Mouse (Mus musculus): ENCODE data around the gene Evi2b. TPM values are rescaled to one million over a fixed set of nuclear protein-coding genes. Genes with fewer than 3 reads are reported as not detected.

Gene Evi2b
- polyA plus RNA-seq, 1 experiment = 0.30 TPM

DNA sequence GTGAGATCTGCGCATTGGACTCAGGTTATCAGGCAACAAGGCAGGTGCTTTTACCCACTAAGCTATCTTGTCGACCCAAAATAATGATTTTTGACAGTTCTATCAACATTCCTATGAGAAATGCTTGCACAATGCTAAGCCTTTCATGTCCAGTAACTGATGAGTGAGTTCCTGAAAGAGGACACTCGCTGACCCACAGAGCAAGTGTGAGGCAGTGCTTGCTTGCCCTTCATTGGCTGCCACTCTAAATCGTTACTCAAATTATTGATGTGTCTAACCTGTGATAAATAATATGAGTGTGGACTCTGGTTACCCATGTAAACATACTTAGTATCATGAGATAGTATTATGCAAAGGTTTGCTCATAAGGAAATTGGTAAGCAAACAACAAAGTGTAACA is 37.0 kb upstream of the Evi2b start:
- Histone ChIP-seq H3K36me3 (ENCODE audit: control insufficient read depth, insufficient read depth) (peaks cover 60% of the 10 kb centered on the region), H3K4me3 (ENCODE audit: insufficient read depth, poor library complexity, severe bottlenecking) (no peak overlapping the region), H3K79me3 (ENCODE audit: low read depth) (no peaks in the 10 kb centered on the region), H3ac (ENCODE audit: control insufficient read depth, insufficient read length, low read depth) (no peak overlapping the region), H3K27me3 (ENCODE audit: control insufficient read depth, insufficient read depth, insufficient read length) (no peaks in the 10 kb centered on the region), H3K79me2 (ENCODE audit: control insufficient read depth, insufficient read depth) (no peaks in the 10 kb centered on the region)
- TF ChIP-seq CEBPB (IDR thresholded peaks at IDR 0.05; ENCODE audit: low read depth) (no peak), USF1 (IDR thresholded peaks at IDR 0.05; ENCODE audit: low read depth) (no peak), FOSL1 (IDR thresholded peaks at IDR 0.05; ENCODE audit: insufficient read depth, low read length, poor library complexity, severe bottlenecking) (no peak), MYOG (IDR thresholded peaks at IDR 0.05; ENCODE audit: control insufficient read depth, extremely low read depth, insufficient read length) (no peak), CTCF (IDR thresholded peaks at IDR 0.05; ENCODE audit: control insufficient read depth, insufficient read depth, insufficient read length) (no peak), MAX (IDR thresholded peaks at IDR 0.05) (no peak), MYOD1 (IDR thresholded peaks at IDR 0.05; ENCODE audit: control insufficient read depth, insufficient read length, low read depth) (no peak)

DNA sequence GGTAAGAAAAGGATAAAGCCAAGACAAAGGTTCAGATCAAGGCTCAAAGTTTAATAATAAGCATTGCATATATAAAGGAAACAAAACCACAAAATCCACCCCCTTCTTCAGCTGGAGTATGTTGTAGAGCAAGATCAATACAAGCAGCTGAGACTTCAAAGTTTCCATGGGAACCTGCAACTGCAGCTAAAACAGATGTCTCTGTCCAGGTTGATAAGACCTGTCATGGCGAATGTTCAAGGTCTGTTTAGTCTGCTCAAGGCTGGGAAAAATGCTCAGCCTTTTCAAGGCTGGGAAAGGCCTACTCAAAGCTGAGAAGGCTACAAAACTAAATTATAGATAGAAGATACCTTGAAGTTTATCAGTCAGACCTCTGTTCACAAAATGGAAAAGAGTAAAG is 29.1 kb upstream of the Evi2b start:
- Histone ChIP-seq H3K27me3 (ENCODE audit: control insufficient read depth, insufficient read depth, insufficient read length) (no peaks in the 10 kb centered on the region), H3K79me2 (ENCODE audit: control insufficient read depth, insufficient read depth) (no peaks in the 10 kb centered on the region), H3K36me3 (ENCODE audit: control insufficient read depth, insufficient read depth) (peaks cover 88% of the 10 kb centered on the region), H3K79me3 (ENCODE audit: low read depth) (no peaks in the 10 kb centered on the region), H3ac (ENCODE audit: control insufficient read depth, insufficient read length, low read depth) (no peak overlapping the region), H3K4me3 (ENCODE audit: insufficient read depth, poor library complexity, severe bottlenecking) (no peak overlapping the region)
- TF ChIP-seq MYOG (IDR thresholded peaks at IDR 0.05; ENCODE audit: control insufficient read depth, extremely low read depth, insufficient read length) (no peak), FOSL1 (IDR thresholded peaks at IDR 0.05; ENCODE audit: insufficient read depth, low read length, poor library complexity, severe bottlenecking) (no peak), MAX (IDR thresholded peaks at IDR 0.05) (no peak), CEBPB (IDR thresholded peaks at IDR 0.05; ENCODE audit: low read depth) (no peak), CTCF (IDR thresholded peaks at IDR 0.05; ENCODE audit: control insufficient read depth, insufficient read depth, insufficient read length) (no peak), USF1 (IDR thresholded peaks at IDR 0.05; ENCODE audit: low read depth) (no peak)

DNA sequence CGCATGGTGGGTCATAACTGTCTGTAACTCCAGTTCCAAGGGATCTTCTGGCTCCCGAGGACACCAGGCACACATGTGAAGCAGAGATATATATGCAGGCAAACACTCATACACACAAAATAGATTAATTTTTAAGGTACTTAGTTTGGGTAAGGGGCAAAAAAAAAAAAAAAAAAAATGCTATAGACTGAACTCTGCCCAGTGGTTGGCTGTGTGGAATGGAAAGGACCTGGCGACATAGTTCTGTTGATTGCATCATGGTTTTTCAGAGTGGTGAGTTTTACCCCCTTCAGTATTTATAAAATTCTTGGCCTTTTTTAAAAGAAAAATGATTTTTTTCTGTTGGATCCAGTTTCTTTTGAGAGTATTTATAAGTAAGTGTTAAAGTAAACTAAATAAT is 12.7 kb upstream of the Evi2b start:
- peaks cover 7% of the 10 kb centered on the region for H3K79me2 ChIP-seq (ENCODE audit: control insufficient read depth, insufficient read depth)
- H3K79me3 ChIP-seq (ENCODE audit: low read depth) = no peaks in the 10 kb centered on the region
- no peak overlapping the region for H3ac ChIP-seq (ENCODE audit: control insufficient read depth, insufficient read length, low read depth)
- H3K27me3 ChIP-seq (ENCODE audit: control insufficient read depth, insufficient read depth, insufficient read length) = no peaks in the 10 kb centered on the region
- TF ChIP-seq MYOD1 (IDR thresholded peaks at IDR 0.05; ENCODE audit: control insufficient read depth, insufficient read length, low read depth) = no peak
- no peak for TF ChIP-seq CTCF (IDR thresholded peaks at IDR 0.05; ENCODE audit: control insufficient read depth, insufficient read depth, insufficient read length)
- TF ChIP-seq CEBPB (IDR thresholded peaks at IDR 0.05; ENCODE audit: low read depth) = no peak
- TF ChIP-seq MYOG (IDR thresholded peaks at IDR 0.05; ENCODE audit: control insufficient read depth, extremely low read depth, insufficient read length) = no peak
- no peak for TF ChIP-seq MAX (IDR thresholded peaks at IDR 0.05)
- no peak for TF ChIP-seq FOSL1 (IDR thresholded peaks at IDR 0.05; ENCODE audit: insufficient read depth, low read length, poor library complexity, severe bottlenecking)
- no peak for TF ChIP-seq USF1 (IDR thresholded peaks at IDR 0.05; ENCODE audit: low read depth)
- no peak overlapping the region for H3K4me3 ChIP-seq (ENCODE audit: insufficient read depth, poor library complexity, severe bottlenecking)
- peaks cover 26% of the 10 kb centered on the region for H3K36me3 ChIP-seq (ENCODE audit: control insufficient read depth, insufficient read depth)

DNA sequence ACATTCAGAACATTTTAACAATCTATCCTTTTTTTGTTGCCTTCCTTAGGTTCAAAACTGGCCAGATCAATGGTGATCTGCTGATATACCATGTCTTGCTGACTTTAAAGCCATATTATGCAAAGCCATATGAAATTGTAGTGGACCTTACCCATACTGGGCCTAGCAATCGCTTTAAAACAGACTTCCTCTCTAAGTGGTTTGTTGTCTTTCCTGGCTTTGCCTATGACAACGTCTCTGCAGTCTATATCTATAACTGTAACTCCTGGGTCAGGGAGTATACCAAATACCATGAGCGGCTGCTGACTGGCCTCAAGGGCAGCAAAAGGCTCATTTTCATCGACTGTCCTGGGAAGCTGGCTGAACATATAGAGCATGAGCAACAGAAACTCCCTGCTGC is 12.0 kb upstream of the Evi2b start:
- Histone ChIP-seq H3K79me2 (ENCODE audit: control insufficient read depth, insufficient read depth) (peaks cover 7% of the 10 kb centered on the region), H3ac (ENCODE audit: control insufficient read depth, insufficient read length, low read depth) (no peak overlapping the region), H3K27me3 (ENCODE audit: control insufficient read depth, insufficient read depth, insufficient read length) (no peaks in the 10 kb centered on the region), H3K4me3 (ENCODE audit: insufficient read depth, poor library complexity, severe bottlenecking) (no peak overlapping the region), H3K79me3 (ENCODE audit: low read depth) (no peaks in the 10 kb centered on the region), H3K36me3 (ENCODE audit: control insufficient read depth, insufficient read depth) (peaks cover 26% of the 10 kb centered on the region)
- no peak for TF ChIP-seq FOSL1 (IDR thresholded peaks at IDR 0.05; ENCODE audit: insufficient read depth, low read length, poor library complexity, severe bottlenecking)
- TF ChIP-seq CTCF (IDR thresholded peaks at IDR 0.05; ENCODE audit: control insufficient read depth, insufficient read depth, insufficient read length) = no peak
- no peak for TF ChIP-seq CEBPB (IDR thresholded peaks at IDR 0.05; ENCODE audit: low read depth)
- TF ChIP-seq MYOD1 (IDR thresholded peaks at IDR 0.05; ENCODE audit: control insufficient read depth, insufficient read length, low read depth) = no peak
- no peak for TF ChIP-seq MAX (IDR thresholded peaks at IDR 0.05)
- no peak for TF ChIP-seq MYOG (IDR thresholded peaks at IDR 0.05; ENCODE audit: control insufficient read depth, extremely low read depth, insufficient read length)
- TF ChIP-seq USF1 (IDR thresholded peaks at IDR 0.05; ENCODE audit: low read depth) = no peak

DNA sequence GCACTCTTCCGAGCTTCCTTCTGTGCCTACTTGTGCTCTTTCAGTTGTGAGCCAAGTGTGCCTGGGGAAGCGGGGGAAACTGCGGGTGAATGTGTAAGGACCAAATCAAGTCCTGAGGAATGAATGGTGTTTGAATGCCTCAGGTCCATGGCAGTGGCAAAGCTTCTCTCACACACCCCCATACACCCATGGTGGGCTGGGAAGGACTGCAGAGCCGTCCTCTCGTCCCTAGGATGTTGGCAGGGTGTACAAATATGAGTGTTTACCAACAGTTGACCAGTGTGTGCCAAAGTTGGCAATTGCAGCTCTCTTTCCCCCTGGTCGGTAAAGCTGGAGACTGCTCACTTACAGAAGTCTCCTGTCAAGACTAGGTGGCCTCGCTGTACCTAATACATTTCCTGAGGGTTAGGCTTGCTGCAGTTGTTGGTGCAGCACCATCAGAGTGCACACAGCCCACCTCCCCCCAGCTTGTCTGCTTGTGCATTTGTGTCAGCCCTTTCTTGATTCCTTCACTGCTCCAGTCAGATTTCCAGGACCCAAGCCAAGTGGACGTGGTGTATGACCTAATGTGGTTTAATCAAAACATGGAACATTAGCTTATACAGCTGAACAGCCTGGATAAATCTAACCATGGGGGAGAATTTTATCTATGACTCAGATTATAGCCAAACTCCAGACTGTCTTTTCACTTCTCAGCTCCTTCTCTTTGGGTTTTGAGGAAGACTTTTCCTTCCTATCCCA is 10.6 kb upstream of the Evi2b start:
- peaks cover 26% of the 10 kb centered on the region for H3K36me3 ChIP-seq (ENCODE audit: control insufficient read depth, insufficient read depth)
- H3K27me3 ChIP-seq (ENCODE audit: control insufficient read depth, insufficient read depth, insufficient read length) = no peaks in the 10 kb centered on the region
- TF ChIP-seq MAX (IDR thresholded peaks at IDR 0.05) (peak; percentile 14), MYOD1 (IDR thresholded peaks at IDR 0.05; ENCODE audit: control insufficient read depth, insufficient read length, low read depth) (peak; percentile 30), CEBPB (IDR thresholded peaks at IDR 0.05; ENCODE audit: low read depth) (no peak), MYOG (IDR thresholded peaks at IDR 0.05; ENCODE audit: control insufficient read depth, extremely low read depth, insufficient read length) (no peak), USF1 (IDR thresholded peaks at IDR 0.05; ENCODE audit: low read depth) (no peak), CTCF (IDR thresholded peaks at IDR 0.05; ENCODE audit: control insufficient read depth, insufficient read depth, insufficient read length) (no peak)

More for the DNA sequence above, 10.6 kb upstream of the Evi2b start:
- no peaks in the 10 kb centered on the region for H3K79me3 ChIP-seq (ENCODE audit: low read depth)
- peaks cover 7% of the 10 kb centered on the region for H3K79me2 ChIP-seq (ENCODE audit: control insufficient read depth, insufficient read depth)
- H3ac ChIP-seq (ENCODE audit: control insufficient read depth, insufficient read length, low read depth) = no peak overlapping the region
- H3K4me3 ChIP-seq (ENCODE audit: insufficient read depth, poor library complexity, severe bottlenecking) = no peak overlapping the region

All from C2C12 (cell line).